Mouse (Mus musculus) liver, adult 2 months (tissue): Measurements from ENCODE around the gene Adar. TPM values are rescaled to one million over a fixed set of nuclear protein-coding genes. Genes with fewer than 3 reads are reported as not detected.
A peak's percentile ranks its signal among the peaks of the same experiment; 100 is the strongest.

Experiments
- DNase-seq: peaks from one replicate; pipeline ENCODE4 v3.0.0-alpha.2; 2011; ENCODE audit warnings: low read depth, low spot score; ENCODE audit errors: extremely low read depth
- H3K27ac ChIP-seq: fragments of 200-500 bp; replicated peaks from 2 replicates; pipeline ENCODE4 v1.5.1; 2012; ENCODE audit warnings: low read depth, mild to moderate bottlenecking, control low read depth, inconsistent platforms, low read length; ENCODE audit not compliant: insufficient read depth
- H3K27me3 ChIP-seq: fragments of 200-500 bp; 2 replicates; pipeline ENCODE4 v1.6.1; 2012; ENCODE audit warnings: mild to moderate bottlenecking, moderate library complexity, low read length, inconsistent platforms; ENCODE audit not compliant: control insufficient read depth, insufficient read depth
- H3K36me3 ChIP-seq: fragments of 200-500 bp; 2 replicates; pipeline ENCODE4 v1.6.1; 2012; ENCODE audit warnings: low read length, inconsistent platforms; ENCODE audit not compliant: control insufficient read depth, insufficient read depth
- H3K4me1 ChIP-seq: fragments of 200-500 bp; 2 replicates; pipeline ENCODE4 v1.6.1; 2011; ENCODE audit warnings: low read length; ENCODE audit not compliant: control insufficient read depth, insufficient read depth
- H3K4me3 ChIP-seq: fragments of 200-500 bp; 2 replicates; pipeline ENCODE4 v1.5.1; 2011; ENCODE audit warnings: low read depth, mild to moderate bottlenecking, control low read depth, low read length, moderate library complexity; ENCODE audit not compliant: insufficient read depth
- H3K79me2 ChIP-seq: fragments of 200-500 bp; 2 replicates; pipeline ENCODE4 v1.6.1; 2012; ENCODE audit warnings: inconsistent platforms, mild to moderate bottlenecking, low read length, moderate library complexity; ENCODE audit not compliant: control insufficient read depth, insufficient read depth
- H3K9ac ChIP-seq: fragments of 200-500 bp; 2 replicates; pipeline ENCODE4 v1.6.1; 2012; ENCODE audit warnings: low read depth, mild to moderate bottlenecking, control low read depth, inconsistent platforms, low read length
- CTCF ChIP-seq: fragments of 200-500 bp; IDR thresholded peaks from 2 replicates; pipeline ENCODE4 v1.5.1; 2011; ENCODE audit warnings: low read depth, low read length, control low read depth
- POLR2A ChIP-seq: fragments of 200-500 bp; IDR thresholded peaks from 2 replicates; pipeline ENCODE4 v1.6.1; 2011; ENCODE audit warnings: low read length, control low read depth; ENCODE audit not compliant: insufficient read depth; ENCODE audit errors: extremely low read depth
- WGBS: fragments of 180-500 bp; shearing (Covaris S2); methylation state at CpG from one replicate; pipeline ENCODE4 v1.1.7; 2018; 5-methylcytosine and 5-hydroxymethylcytosine counted together
- polyA plus RNA-seq: library from polyadenylated mRNA; depleted of rRNA; stranded (reverse); fragments of >200 nt; gene quantifications from 2 replicates; pipeline ENCODE4 v1.2.3, GENCODE M21; 2012
- total RNA-seq: library from RNA; depleted of rRNA; stranded (reverse); fragments of >200 nt; gene quantifications from 2 replicates; pipeline ENCODE4 v1.2.3, GENCODE M21; 2014

The Adar gene
- total and polyA plus RNA-seq, 2 experiments = 10.3 to 14.4 TPM

DNA sequence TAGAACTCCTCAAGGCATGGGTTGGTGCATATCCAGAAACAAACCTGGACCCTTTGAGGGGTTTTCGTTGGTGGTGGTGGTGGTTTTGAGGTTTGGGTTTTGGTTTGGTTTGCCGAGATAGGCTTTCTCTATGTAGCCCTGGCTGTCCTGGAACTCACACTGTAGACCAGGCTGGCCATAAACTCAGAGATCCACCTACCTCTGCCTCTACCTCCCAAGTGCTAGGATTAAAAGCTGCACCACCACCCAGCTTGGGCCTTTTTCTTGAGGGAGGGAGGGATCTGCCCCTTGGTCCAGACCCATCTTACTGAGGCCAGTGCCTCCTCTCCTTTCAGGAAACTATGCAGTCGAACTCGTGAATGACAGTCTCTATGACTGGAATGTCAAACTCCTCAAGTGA is 65.3 kb downstream of the Adar start:
- H3K4me3 ChIP-seq = no peak overlapping the region

DNA sequence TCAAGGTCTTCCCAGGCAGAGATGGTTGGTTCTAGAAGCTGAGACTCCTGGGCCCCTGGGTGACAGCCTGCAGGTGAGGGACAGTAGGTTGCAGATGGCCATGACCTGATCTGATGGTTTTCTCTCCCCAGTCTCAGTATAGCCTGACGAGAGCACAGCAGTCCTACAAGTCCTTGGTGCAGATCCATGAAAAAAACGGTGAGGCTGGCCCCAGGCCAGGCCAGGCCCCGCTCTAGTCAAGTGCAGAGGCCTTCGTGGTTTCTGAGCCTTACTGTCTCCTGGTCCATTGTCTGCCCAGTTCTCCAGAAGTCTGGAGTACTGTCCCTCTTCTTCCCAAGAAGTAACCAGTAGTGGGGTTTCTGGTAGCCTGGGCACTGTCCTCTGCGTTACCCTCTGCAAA is 66.8 kb downstream of the Adar start:
- no peak overlapping the region for H3K4me3 ChIP-seq
- peaks cover 35% of the 10 kb centered on the region for H3K36me3 ChIP-seq
- WGBS = 69% methylated on average over 5 of the region's 5 CpGs
- TF ChIP-seq POLR2A = no peak
- TF ChIP-seq CTCF = no peak
- no peak overlapping the region for H3K27ac ChIP-seq
- no peak overlapping the region for H3K9ac ChIP-seq
- DNase-seq = no peak
- no peaks in the 10 kb centered on the region for H3K79me2 ChIP-seq
- H3K4me1 ChIP-seq = 0 out of 2 replicates have a peak, but pooled peaks cover 3% of the 10 kb centered on the region
- no peaks in the 10 kb centered on the region for H3K27me3 ChIP-seq

More for the DNA sequence above, 65.3 kb downstream of the Adar start:
- TF ChIP-seq POLR2A (no peak), CTCF (no peak)
- peaks cover under 1% of the 10 kb centered on the region; the same call in 1 of the 2 replicates for H3K4me1 ChIP-seq
- no peak overlapping the region for H3K9ac ChIP-seq
- H3K27me3 ChIP-seq = no peaks in the 10 kb centered on the region
- H3K27ac ChIP-seq = no peak overlapping the region
- H3K79me2 ChIP-seq = no peaks in the 10 kb centered on the region
- peaks cover 39% of the 10 kb centered on the region for H3K36me3 ChIP-seq
- DNase-seq = no peak
- WGBS = 85% methylated on average over 4 of the region's 4 CpGs

DNA sequence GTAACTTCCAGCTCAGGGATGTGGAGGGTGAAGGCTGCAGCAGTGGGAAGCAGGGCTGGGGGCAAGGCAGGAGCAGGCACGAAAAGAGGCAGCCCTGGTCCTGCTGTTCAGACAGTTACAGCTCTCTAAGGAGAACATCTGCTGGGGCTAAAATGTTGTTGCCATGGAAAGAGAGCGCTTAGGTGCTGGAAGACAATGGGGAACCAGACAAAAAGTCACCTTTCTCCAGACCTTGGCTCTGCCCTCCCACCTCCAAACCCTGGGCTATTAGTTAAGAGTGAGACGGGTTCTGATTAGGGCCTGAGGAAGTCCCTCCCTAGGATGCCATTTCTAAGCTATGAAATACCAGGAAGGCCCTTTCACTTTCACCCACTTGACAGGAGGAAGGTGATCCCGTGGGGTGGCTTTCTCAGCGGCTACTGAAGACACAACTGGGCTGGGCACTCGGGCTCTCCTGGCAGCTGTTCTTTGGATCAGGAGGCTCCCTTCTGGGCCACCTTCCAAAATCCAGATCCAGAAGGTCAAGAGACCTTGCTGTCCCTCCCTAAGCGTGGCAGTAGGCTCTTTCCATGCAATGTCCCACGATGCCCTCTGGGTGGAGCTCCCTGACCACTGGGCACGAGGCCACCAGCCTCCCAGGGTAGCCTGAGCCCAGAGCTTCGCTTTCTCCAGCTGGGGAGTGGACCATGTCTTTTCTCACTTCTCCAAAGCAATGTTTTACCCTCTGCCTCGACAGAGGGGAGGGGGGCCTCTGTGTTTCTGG is 70.3 kb downstream of the Adar start:
- no peak overlapping the region for H3K4me3 ChIP-seq
- no peak overlapping the region for H3K27ac ChIP-seq

DNA sequence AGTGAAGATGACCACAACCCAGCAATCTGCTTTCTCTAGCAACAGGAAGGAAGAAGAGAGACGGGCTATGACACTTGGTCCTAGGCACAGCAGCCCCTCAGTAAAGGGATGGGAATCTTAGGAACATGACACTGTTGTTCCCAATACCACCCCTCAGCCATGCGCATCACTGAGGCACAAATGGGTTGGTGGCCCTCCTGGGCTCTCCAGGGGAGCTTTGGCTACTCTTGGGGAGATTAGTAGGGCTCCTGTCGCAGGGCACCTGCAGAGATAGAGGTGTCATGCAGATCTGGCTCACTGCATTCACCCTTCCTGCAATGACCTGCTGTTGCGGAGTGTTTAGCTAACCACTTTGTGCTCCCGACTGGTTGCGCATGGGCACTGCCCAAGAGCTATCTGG is 71.5 kb downstream of the Adar start:
- Histone ChIP-seq H3K36me3 (peaks cover 6% of the 10 kb centered on the region; the same call in 1 of the 2 replicates), H3K9ac (no peak overlapping the region), H3K79me2 (no peaks in the 10 kb centered on the region), H3K4me1 (0 out of 2 replicates have a peak, but pooled peaks cover 3% of the 10 kb centered on the region), H3K27me3 (no peaks in the 10 kb centered on the region; the same call in 1 of the 2 replicates), H3K27ac (no peak overlapping the region), H3K4me3 (no peak overlapping the region)
- 93% methylated on average over 6 of the region's 6 CpGs for WGBS
- no peak for TF ChIP-seq POLR2A
- no peak for DNase-seq

More for the DNA sequence above, 70.3 kb downstream of the Adar start:
- peak; percentile 81 for DNase-seq
- Histone ChIP-seq H3K9ac (no peak overlapping the region), H3K36me3 (peaks cover 9% of the 10 kb centered on the region; the same call in 1 of the 2 replicates), H3K27me3 (no peaks in the 10 kb centered on the region; the same call in 1 of the 2 replicates), H3K79me2 (no peaks in the 10 kb centered on the region), H3K4me1 (0 out of 2 replicates have a peak, but pooled peaks cover 3% of the 10 kb centered on the region)
- no peak for TF ChIP-seq POLR2A
- TF ChIP-seq CTCF = peak; percentile 99
- 15% methylated on average over 11 of the region's 11 CpGs for WGBS

DNA sequence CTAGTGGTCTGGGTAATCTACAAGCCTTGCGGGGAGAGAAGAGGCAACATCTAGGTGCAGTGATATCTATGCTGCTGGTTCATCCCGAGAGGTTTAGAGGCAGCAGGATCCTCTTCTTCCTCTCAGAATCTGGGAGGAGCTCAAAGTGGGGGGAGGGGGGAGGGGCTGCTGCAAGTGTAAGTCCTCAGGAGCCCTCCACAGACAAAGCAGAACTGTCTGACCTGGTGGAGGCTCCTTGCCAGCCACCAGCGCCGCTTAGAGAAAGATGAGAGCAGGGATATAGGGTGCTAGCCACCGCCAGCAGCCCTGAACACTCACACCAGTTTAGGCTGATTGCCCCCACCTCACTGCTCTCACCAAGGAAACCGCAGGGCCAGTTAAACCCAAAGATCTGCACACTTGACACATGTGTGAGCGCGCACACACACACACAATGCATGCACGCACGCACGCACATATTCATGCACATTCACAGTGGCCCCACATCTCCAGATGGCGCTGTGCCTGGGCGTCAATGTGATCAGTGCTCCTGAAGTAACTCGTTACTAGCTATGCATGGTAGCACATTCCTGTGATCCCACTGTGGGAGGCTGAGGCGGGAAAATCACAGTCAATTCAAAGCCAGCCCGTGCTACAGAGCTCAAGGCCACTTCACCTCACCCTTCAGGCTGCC is 74.0 kb downstream of the Adar start:
- H3K4me1 ChIP-seq = 0 out of 2 replicates have a peak, but pooled peaks cover 3% of the 10 kb centered on the region
- H3K4me3 ChIP-seq = no peak overlapping the region
- TF ChIP-seq CTCF (no peak), POLR2A (no peak)
- no peak overlapping the region for H3K27ac ChIP-seq
- no peaks in the 10 kb centered on the region; the same call in 1 of the 2 replicates for H3K27me3 ChIP-seq
- H3K79me2 ChIP-seq = no peaks in the 10 kb centered on the region
- H3K36me3 ChIP-seq = no peaks in the 10 kb centered on the region
- WGBS = 81% methylated on average over 16 of the region's 16 CpGs
- no peak overlapping the region for H3K9ac ChIP-seq
- no peak for DNase-seq
